Mouse (Mus musculus) embryonic facial prominence, embryonic 12.5 days (tissue): ENCODE data around the gene B430218F22Rik. TPM values are rescaled to one million over a fixed set of nuclear protein-coding genes. Genes with fewer than 3 reads are reported as not detected.
"Not testable (repeated sequence)": the region's sequence is repeated elsewhere in the genome, so short reads cannot be mapped to it uniquely, and the experiment has no call there.

ENCODE experiments used
- ATAC-seq: fragments of 200-750 bp; cut with Nextera tagmentation; 2 replicates; pipeline ENCODE4 v1.8.0; 2017; ENCODE audit not compliant: insufficient number of reproducible peaks, insufficient read depth, low FRiP score, low TSS enrichment
- H3K27ac ChIP-seq: fragments of 300-500 bp; sonication (generic); 2 replicates; pipeline ENCODE4 v1.5.1; 2016; ENCODE audit warnings: mild to moderate bottlenecking
- H3K27me3 ChIP-seq: fragments of 300-500 bp; sonication (generic); 2 replicates; pipeline ENCODE4 v1.6.1; 2016; ENCODE audit warnings: mild to moderate bottlenecking, moderate library complexity
- H3K36me3 ChIP-seq: fragments of 300-500 bp; sonication (generic); 2 replicates; pipeline ENCODE4 v1.6.1; 2016; ENCODE audit warnings: mild to moderate bottlenecking
- H3K4me1 ChIP-seq: fragments of 300-500 bp; sonication (generic); 2 replicates; pipeline ENCODE4 v1.6.1; 2016
- H3K4me2 ChIP-seq: fragments of 300-500 bp; sonication (generic); replicated peaks from 2 replicates; pipeline ENCODE4 v1.6.1; 2016; ENCODE audit warnings: mild to moderate bottlenecking, moderate library complexity
- H3K4me3 ChIP-seq: fragments of 300-500 bp; sonication (generic); 2 replicates; pipeline ENCODE4 v1.5.1; 2016; ENCODE audit warnings: mild to moderate bottlenecking
- H3K9ac ChIP-seq: fragments of 300-500 bp; sonication (generic); 2 replicates; pipeline ENCODE4 v1.6.1; 2016; ENCODE audit warnings: mild to moderate bottlenecking, moderate library complexity
- H3K9me3 ChIP-seq: fragments of 300-500 bp; sonication (generic); 2 replicates; pipeline ENCODE4 v1.6.1; 2016; ENCODE audit warnings: mild to moderate bottlenecking, moderate library complexity
- WGBS: fragments of 180-500 bp; shearing (Covaris S2); methylation state at CpG from one replicate; pipeline ENCODE4 v1.1.7; 2016; 5-methylcytosine and 5-hydroxymethylcytosine counted together
- polyA plus RNA-seq: library from polyadenylated mRNA; unstranded; fragments of >200 nt; fragmentation: Nextera tagmentation; extraction: Ambion mirVana; gene quantifications from 2 replicates; pipeline ENCODE4 v1.2.1, GENCODE M21; 2016

The B430218F22Rik gene
- 1.1 and 1.7 TPM in 2 replicates for polyA plus RNA-seq

GRCm38 (mm10) chr13:118386511-118387447 lies at the start of gene B430218F22Rik, which contains the start of gene Mrps30:
B430218F22Rik (plus strand) TSS chr13:118386630.
Mrps30 (minus strand) TSS chr13:118387252.
- peak; percentile 95 for ATAC-seq
- under 1% methylated on average over 93 of the region's 93 CpGs for WGBS
- no peaks in the 10 kb centered on the region for H3K9me3 ChIP-seq
- H3K27me3 ChIP-seq: no peaks in the 10 kb centered on the region
- peak within 1 kb of the TSS; percentile 85 for H3K27ac ChIP-seq
- peak within 1 kb of the TSS; percentile 98 for H3K4me3 ChIP-seq
- H3K36me3 ChIP-seq: peaks cover 25% of the 10 kb centered on the region
- H3K4me1 ChIP-seq: peaks cover 7% of the 10 kb centered on the region
- H3K4me2 ChIP-seq: peak within 1 kb of the TSS; percentile 74
- peak within 1 kb of the TSS; percentile 85 for H3K9ac ChIP-seq

- Histone ChIP-seq H3K4me1 (no peaks in the 10 kb centered on the region), H3K9me3 (no peaks in the 10 kb centered on the region), H3K4me3 (no peak overlapping the region), H3K4me2 (no peak overlapping the region), H3K27me3 (no peaks in the 10 kb centered on the region), H3K9ac (no peak overlapping the region), H3K27ac (no peak overlapping the region), H3K36me3 (no peaks in the 10 kb centered on the region)
- WGBS: 24% methylated on average over 10 of the region's 10 CpGs
- ATAC-seq: no peak
These were observed 36.2 kb upstream of the B430218F22Rik start for GRCm38 (mm10) chr13:118350257-118350656.

DNA sequence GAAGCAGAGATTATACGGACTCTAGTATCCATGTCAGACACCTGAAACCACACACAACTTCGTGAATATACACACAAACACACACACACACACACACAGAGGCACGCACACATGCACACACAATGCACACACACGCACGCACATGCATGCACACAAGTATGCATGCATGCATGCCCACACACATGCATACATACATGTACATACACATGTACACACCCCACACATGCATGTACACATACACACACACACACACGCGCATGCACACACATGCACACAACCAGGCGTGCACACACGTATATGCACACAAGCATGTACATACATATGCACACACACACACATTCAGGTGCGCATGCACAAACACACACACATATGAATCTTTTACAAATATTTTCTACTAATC lies 35.6 kb upstream of the B430218F22Rik start:
- Histone ChIP-seq H3K9ac (no peak overlapping the region), H3K36me3 (no peaks in the 10 kb centered on the region), H3K27me3 (no peaks in the 10 kb centered on the region), H3K4me1 (no peaks in the 10 kb centered on the region), H3K9me3 (no peaks in the 10 kb centered on the region), H3K27ac (no peak overlapping the region), H3K4me3 (no peak overlapping the region), H3K4me2 (no peak overlapping the region)
- 92% methylated on average over 10 of the region's 10 CpGs for WGBS
- ATAC-seq: no peak

DNA sequence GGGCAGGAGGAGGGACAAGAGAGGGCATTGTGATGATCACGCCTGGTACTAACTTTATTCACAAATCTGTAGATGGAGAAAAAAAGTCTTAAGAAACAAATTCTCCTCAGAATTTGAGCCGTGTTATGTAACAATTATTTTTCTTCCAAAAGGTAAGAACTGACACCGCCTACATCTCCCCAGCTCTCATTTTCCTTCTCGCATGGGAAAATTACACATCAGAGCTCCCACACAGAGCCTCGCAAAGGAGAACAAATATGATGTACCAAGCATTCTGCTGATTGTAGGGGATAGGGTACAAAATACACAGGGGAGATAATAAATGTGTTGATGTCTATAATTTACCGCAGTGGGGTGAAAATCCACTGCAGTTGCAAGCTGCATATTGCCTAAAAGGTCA lies 23.1 kb upstream of the B430218F22Rik start:
- WGBS: 84% methylated on average over 6 of the region's 6 CpGs
- Histone ChIP-seq H3K9ac (no peak overlapping the region), H3K27me3 (no peaks in the 10 kb centered on the region), H3K4me3 (no peak overlapping the region), H3K27ac (no peak overlapping the region), H3K36me3 (no peaks in the 10 kb centered on the region), H3K4me2 (no peak overlapping the region), H3K9me3 (no peaks in the 10 kb centered on the region), H3K4me1 (no peaks in the 10 kb centered on the region)
- no peak for ATAC-seq

DNA sequence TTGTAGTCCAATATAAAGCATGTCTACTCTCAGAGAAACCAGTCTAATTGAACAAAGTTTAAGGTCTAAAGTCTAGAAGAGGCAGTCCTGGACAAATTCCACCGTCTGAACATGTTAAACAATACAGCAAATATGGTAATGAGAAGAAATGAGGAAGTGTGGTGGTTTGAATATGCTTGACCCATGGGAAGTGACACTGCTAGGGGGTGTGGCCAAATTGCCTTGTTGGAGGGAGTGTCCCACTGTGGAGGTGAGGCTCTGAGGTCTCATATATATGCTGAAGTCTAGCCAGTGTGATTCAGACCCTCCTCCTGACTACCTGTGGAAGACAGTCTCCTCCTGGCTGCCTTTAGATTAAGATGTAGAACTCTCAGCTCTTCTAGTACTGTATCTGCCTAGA lies 20.7 kb upstream of the B430218F22Rik start:
- Histone ChIP-seq H3K4me3 (no peak overlapping the region), H3K27ac (no peak overlapping the region), H3K9ac (no peak overlapping the region), H3K36me3 (no peaks in the 10 kb centered on the region), H3K4me2 (no peak overlapping the region), H3K27me3 (no peaks in the 10 kb centered on the region), H3K9me3 (no peaks in the 10 kb centered on the region), H3K4me1 (no peaks in the 10 kb centered on the region)
- 83% methylated on average over 1 of the region's 1 CpGs for WGBS
- ATAC-seq: no peak

- ATAC-seq: no peak
- H3K27ac ChIP-seq: no peak overlapping the region
- peaks cover 5% of the 10 kb centered on the region; the same call in 1 of the 2 replicates for H3K36me3 ChIP-seq
- no peak overlapping the region for H3K9ac ChIP-seq
- no peak overlapping the region for H3K4me3 ChIP-seq
- no peaks in the 10 kb centered on the region for H3K4me1 ChIP-seq
- H3K9me3 ChIP-seq: no peaks in the 10 kb centered on the region
- H3K4me2 ChIP-seq: no peak overlapping the region
- H3K27me3 ChIP-seq: no peaks in the 10 kb centered on the region
- WGBS: 88% methylated on average over 4 of the region's 4 CpGs
These were observed 13.6 kb upstream of the B430218F22Rik start for GRCm38 (mm10) chr13:118372871-118373270.

- H3K9ac ChIP-seq: no peak overlapping the region
- H3K36me3 ChIP-seq: peaks cover 37% of the 10 kb centered on the region
- no peak overlapping the region for H3K4me2 ChIP-seq
- no peaks in the 10 kb centered on the region for H3K27me3 ChIP-seq
- WGBS: 66% methylated on average over 1 of the region's 1 CpGs
- H3K4me1 ChIP-seq: no peaks in the 10 kb centered on the region
- no peak overlapping the region for H3K27ac ChIP-seq
- ATAC-seq: no peak
- no peaks in the 10 kb centered on the region for H3K9me3 ChIP-seq
- no peak overlapping the region for H3K4me3 ChIP-seq
These were observed 7.3 kb upstream of the B430218F22Rik start for GRCm38 (mm10) chr13:118379155-118379554.

DNA sequence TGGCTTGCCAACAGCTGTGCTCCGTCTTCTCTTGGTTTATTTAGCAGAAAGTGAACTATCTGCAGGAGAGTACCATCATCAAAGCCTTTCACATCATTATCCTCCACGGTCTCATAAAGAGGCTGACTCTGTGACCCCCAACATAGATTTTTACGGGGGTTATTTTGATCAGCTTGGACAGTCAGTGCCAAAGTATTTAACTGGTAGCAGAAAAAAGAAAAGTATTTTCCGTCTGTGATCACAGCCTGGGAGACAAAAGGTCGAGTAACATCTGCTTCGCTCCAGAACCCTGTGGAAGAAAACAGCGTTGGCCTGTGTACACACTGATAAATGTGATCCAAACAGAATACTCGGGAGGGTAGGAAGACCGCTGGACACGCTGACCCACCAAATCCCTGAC lies 6.0 kb upstream of the B430218F22Rik start:
- Histone ChIP-seq H3K4me3 (no peak overlapping the region), H3K27me3 (no peaks in the 10 kb centered on the region), H3K9me3 (no peaks in the 10 kb centered on the region), H3K36me3 (peaks cover 38% of the 10 kb centered on the region), H3K9ac (no peak overlapping the region), H3K4me1 (no peaks in the 10 kb centered on the region), H3K27ac (no peak overlapping the region), H3K4me2 (no peak overlapping the region)
- no peak for ATAC-seq
- 70% methylated on average over 10 of the region's 10 CpGs for WGBS

GRCm38 (mm10) chr13:118387448-118387801 lies 995 bp downstream of the B430218F22Rik start:
- H3K9ac ChIP-seq, H3K27me3 ChIP-seq, H3K27ac ChIP-seq, H3K9me3 ChIP-seq, H3K4me1 ChIP-seq: not testable (repeated sequence)
- WGBS: 11% methylated on average over 10 of the region's 10 CpGs
- ATAC-seq: peak; percentile 25; the same call in 1 of the 2 replicates
- Histone ChIP-seq H3K4me3 (peak overlapping the region; percentile 98), H3K4me2 (peak overlapping the region; percentile 40), H3K36me3 (peaks cover 19% of the 10 kb centered on the region)

DNA sequence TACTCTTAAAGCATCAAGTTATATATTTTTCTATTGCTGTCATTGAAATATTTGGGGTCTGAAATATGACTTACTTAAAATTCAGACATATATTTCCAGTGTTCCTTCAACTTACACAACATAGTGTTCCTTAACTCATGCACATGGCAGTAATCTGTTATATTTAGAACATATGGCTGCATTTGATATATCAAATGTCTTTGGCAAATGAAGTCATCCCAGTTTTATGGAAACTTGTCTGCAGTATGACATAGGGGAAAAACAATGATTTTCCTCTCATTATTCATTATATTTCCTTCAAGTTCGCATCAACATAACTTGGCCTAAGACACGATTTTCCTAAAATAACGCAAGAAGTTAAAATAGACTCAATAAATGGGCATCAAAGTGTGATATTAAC lies 9.4 kb downstream of the B430218F22Rik start:
- WGBS: 79% methylated on average over 3 of the region's 3 CpGs

DNA sequence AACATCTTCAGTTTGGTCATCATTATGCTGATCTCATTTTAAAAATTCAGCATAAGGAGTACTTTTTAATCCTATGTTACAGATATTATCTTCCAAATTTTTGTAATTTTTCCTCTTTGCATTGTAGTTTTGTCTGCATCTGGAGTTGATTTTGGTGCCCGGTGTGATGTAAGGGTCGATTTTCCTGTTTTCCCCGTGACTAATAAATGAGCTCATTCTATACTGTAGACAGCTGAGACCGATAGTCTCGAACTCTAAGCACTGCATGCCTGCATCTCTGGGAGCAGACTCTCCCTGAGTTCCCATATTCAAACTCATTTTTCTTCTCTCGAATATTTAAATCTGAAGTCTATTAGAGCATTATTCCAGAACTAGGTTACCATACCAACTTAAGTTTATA lies 13.9 kb downstream of the B430218F22Rik start:
- no peak for ATAC-seq
- WGBS: 30% methylated on average over 6 of the region's 6 CpGs

More for the DNA sequence above, 9.4 kb downstream of the B430218F22Rik start:
- Histone ChIP-seq H3K4me2 (no peak overlapping the region), H3K9ac (no peak overlapping the region), H3K36me3 (no peaks in the 10 kb centered on the region), H3K9me3 (no peaks in the 10 kb centered on the region), H3K27me3 (no peaks in the 10 kb centered on the region), H3K27ac (no peak overlapping the region), H3K4me1 (no peaks in the 10 kb centered on the region), H3K4me3 (no peak overlapping the region)
- no peak for ATAC-seq

GRCm38 (mm10) chr13:118403544-118403943 lies 17.1 kb downstream of the B430218F22Rik start:
- Histone ChIP-seq H3K4me2 (no peak overlapping the region), H3K4me1 (no peaks in the 10 kb centered on the region), H3K9ac (no peak overlapping the region), H3K27ac (no peak overlapping the region), H3K27me3 (no peaks in the 10 kb centered on the region), H3K9me3 (no peaks in the 10 kb centered on the region), H3K36me3 (no peaks in the 10 kb centered on the region), H3K4me3 (no peak overlapping the region)
- no peak for ATAC-seq

More for the DNA sequence above, 13.9 kb downstream of the B430218F22Rik start:
- Histone ChIP-seq H3K4me1 (no peaks in the 10 kb centered on the region), H3K4me2 (no peak overlapping the region), H3K9ac (no peak overlapping the region), H3K27me3 (no peaks in the 10 kb centered on the region), H3K36me3 (no peaks in the 10 kb centered on the region), H3K9me3 (no peaks in the 10 kb centered on the region), H3K27ac (no peak overlapping the region), H3K4me3 (no peak overlapping the region)
